Mouse (Mus musculus): ENCODE measurements around the gene Nfyc. TPM values are rescaled to one million over a fixed set of nuclear protein-coding genes. Genes with fewer than 3 reads are reported as not detected.

The Nfyc gene
- total RNA-seq, 1 experiment from 2014 or later = 91.5 TPM

- ATAC-seq (ENCODE audit: extremely low read depth, insufficient number of reproducible peaks, low FRiP score, poor library complexity, severe bottlenecking) = no peak
Measured at GRCm38 (mm10) chr4:120830767-120831166, 605 bp downstream of the Nfyc start.

DNA sequence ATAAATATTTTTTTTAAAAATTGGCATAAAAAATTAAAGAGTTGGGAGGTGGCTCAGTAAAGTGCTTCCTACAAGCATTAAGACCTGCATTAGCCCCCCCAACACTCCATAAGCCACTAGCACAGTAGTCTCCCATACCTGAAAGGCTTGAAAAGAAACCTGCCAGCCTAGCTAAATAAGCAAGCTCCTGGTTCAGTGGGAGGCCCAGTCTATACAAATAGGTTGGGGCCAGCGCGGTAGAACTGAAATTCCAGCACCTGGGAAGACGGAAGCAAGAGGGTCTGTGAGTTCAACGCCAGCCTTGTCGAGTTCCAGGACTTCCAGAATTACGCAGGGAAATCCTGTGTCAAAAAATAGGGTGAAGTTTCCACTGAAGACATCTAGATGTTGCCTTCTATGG is 5.0 kb downstream of the Nfyc start:
- ATAC-seq (ENCODE audit: extremely low read depth, insufficient number of reproducible peaks, low FRiP score, poor library complexity, severe bottlenecking) = no peak

DNA sequence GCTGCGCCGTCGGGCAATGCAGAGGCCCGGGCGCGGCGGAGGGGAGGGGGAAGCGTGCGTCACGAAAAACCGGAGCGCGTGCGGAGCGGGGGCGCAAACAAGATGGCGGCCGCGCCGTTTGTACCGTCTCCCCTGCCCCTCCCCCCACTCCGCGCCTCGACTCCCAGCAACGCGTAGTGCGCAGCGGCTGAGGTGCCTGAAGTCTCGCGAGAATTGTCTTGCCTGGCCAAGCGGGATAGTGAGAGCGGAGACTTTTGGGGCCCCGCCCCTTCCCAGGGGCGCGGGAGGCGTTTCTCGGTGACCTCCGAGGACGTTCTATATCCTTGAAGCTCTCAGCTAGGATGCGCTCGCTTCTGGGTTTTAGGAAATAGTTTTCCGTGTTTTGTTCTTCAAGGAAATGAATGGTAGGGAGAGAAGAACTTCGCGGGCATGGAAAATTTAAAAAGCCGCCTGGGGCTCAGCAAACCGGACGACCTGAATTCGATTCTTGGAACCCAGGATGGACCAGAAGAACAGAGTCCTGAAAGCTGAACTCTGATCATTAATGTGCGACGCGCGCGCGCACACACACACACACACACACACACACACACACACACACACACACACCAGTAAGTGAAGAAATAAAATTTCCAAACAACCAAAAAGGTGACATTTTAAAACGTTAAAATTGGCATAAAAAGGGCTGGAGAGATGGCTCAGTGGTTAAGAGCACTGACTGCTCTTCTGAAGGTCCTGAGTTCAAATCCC is 5.6 kb downstream of the Nfyc start:
- ATAC-seq (ENCODE audit: extremely low read depth, insufficient number of reproducible peaks, low FRiP score, poor library complexity, severe bottlenecking) = peak; percentile 95

DNA sequence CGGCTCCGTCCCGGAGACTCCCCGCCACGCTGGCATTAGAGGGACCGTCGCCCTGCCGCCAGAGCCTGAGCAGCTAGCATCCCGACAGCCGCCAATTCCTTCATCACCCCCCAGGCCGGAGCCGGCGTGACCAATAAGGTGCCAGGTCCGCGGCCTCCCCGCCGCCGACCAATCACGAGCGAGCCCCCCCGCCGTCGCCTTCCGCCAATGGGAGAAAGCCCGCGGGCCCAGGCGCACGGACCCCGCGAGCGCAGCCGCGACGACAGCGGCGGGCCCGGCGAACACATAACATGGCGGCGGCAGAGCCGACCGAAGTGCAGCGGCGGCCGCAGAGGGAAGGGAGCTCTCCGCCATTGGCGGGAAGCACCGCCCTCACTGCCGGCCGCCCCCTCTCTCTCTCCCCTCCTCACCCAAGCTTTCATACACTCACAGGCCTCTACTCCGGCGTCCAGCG is 6.2 kb downstream of the Nfyc start:
- ATAC-seq (ENCODE audit: extremely low read depth, insufficient number of reproducible peaks, low FRiP score, poor library complexity, severe bottlenecking) = peak; percentile 55

GRCm38 (mm10) chr4:120822191-120822911 is 9.0 kb downstream of the Nfyc start:
- no peak for ATAC-seq (ENCODE audit: extremely low read depth, insufficient number of reproducible peaks, low FRiP score, poor library complexity, severe bottlenecking)

DNA sequence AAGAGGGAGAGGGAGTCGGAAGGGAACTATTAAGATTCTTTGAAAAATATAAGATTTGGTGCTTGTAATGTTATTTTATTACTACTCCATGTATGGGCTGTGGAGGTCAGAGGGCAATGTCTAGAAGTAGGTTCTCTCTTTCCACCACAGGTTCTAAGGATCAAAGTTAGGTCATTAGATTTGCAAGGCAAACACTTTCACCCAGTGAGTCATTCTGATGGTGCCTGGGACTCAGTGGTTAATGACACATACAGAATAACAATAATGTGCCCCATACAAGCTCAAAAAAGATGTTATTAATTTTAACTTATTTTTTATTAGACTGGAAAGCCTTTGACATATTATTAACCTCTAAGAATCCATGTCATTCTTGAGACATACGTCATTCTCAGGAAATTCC is 11.5 kb downstream of the Nfyc start:
- no peak for ATAC-seq (ENCODE audit: extremely low read depth, insufficient number of reproducible peaks, low FRiP score, poor library complexity, severe bottlenecking)

- ATAC-seq (ENCODE audit: extremely low read depth, insufficient number of reproducible peaks, low FRiP score, poor library complexity, severe bottlenecking) = no peak
Measured at GRCm38 (mm10) chr4:120819296-120819695, 12.1 kb downstream of the Nfyc start.

DNA sequence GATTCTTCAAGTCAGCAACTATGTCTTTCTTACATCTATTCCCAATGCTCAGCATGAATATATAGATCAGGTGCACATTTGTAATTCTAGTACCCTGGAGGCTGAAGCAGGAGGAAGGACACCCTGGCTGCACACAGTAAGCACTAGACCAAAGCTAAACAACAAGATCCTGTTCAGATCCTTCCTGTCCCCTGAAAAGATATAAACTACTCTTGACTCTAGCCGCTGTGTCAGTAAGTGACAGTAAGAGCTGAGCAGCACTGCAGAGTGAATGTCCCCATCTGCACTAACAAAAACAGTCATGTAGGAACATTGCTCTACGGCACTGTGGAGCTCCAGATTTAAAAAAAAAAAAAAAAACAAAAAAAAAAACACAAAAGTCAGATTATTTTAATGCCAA is 13.4 kb downstream of the Nfyc start:
- no peak for ATAC-seq (ENCODE audit: extremely low read depth, insufficient number of reproducible peaks, low FRiP score, poor library complexity, severe bottlenecking)

DNA sequence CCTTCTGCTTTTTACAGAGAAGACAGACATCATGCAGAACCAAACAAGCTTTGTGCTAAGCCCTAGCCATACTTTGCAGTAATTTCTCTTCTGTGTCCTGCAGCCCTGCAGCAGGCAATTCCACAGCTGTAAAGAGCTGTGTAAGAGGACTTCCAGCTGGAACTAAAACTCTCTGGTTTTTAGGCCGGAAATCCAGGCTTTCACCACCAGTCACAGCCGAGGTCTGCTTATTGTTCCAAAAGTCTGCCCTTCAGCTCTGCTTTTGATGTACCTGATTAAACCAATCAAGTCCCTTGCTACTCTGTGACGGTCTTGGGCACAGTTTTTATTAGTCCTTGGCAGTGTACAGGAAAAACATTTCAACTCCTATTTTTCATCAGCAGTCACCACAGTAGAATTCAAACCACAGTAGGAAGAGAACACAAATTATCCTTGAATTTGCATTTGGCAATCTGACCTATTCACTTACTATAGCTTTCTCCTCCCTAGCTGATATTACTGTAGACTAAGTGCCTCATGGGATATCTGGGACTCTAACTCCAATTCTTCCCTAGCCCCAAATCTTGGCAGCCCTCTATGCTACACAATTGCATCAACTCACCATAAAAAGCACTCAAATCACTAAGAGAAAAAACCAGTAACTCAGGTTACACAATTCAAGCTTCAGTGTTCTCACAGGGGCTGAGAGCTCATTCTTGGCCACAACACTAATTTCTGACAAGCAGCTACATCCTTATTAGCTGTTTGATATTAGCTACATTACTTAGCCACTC is 14.2 kb downstream of the Nfyc start:
- no peak for ATAC-seq (ENCODE audit: extremely low read depth, insufficient number of reproducible peaks, low FRiP score, poor library complexity, severe bottlenecking)

- peak; percentile 99 for ATAC-seq (ENCODE audit: extremely low read depth, insufficient number of reproducible peaks, low FRiP score, poor library complexity, severe bottlenecking)
Measured at GRCm38 (mm10) chr4:120815622-120816334, 15.6 kb downstream of the Nfyc start.

- no peak for ATAC-seq (ENCODE audit: extremely low read depth, insufficient number of reproducible peaks, low FRiP score, poor library complexity, severe bottlenecking)
Measured at GRCm38 (mm10) chr4:120815163-120815562, 16.2 kb downstream of the Nfyc start.

DNA sequence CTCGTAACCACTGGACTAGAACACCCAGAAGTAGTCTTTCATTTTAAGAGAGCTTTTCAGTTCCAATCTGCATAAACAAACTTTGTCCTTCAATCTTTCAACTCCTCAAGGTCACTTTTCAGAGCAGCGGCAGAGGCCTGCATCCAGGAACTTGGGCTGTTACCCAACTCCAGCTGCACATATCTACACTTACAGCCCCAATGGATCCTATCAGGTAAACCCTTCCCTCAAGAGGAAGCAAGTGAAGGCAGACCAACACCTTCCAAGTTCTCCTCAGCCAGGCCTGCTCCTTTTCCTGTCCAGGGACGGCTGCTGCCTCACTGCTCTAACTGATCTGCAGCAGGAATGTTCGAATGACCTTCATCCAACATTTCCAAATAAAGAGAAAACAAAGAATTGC is 17.2 kb downstream of the Nfyc start:
- ATAC-seq (ENCODE audit: extremely low read depth, insufficient number of reproducible peaks, low FRiP score, poor library complexity, severe bottlenecking) = no peak

GRCm38 (mm10) chr4:120813762-120814161 is 17.6 kb downstream of the Nfyc start:
- ATAC-seq (ENCODE audit: extremely low read depth, insufficient number of reproducible peaks, low FRiP score, poor library complexity, severe bottlenecking) = no peak

- no peak for ATAC-seq (ENCODE audit: extremely low read depth, insufficient number of reproducible peaks, low FRiP score, poor library complexity, severe bottlenecking)
Measured at GRCm38 (mm10) chr4:120805816-120806215, 25.6 kb downstream of the Nfyc start.

- ATAC-seq (ENCODE audit: extremely low read depth, insufficient number of reproducible peaks, low FRiP score, poor library complexity, severe bottlenecking) = peak; percentile 64
Measured at GRCm38 (mm10) chr4:120801446-120801845, 29.9 kb downstream of the Nfyc start.

DNA sequence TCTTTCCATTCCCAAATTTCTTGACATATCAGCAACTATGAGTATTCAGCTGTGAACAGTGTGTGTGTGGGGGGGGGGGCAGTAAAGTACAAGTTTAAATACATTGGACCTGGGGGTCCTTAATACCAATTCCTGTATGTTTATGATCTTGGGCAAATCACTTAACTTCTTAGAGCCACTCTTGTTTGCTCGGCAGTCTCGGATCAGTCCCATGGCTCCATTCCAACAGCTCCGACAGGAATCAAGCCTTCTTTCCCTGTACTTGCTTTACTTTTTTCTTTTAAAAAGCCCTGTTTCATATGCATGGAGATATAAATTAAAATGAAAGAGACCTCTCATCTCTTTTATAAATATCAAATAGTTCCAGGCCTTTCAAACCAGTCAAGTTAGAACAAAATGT is 30.7 kb downstream of the Nfyc start:
- no peak for ATAC-seq (ENCODE audit: extremely low read depth, insufficient number of reproducible peaks, low FRiP score, poor library complexity, severe bottlenecking)

- ATAC-seq (ENCODE audit: extremely low read depth, insufficient number of reproducible peaks, low FRiP score, poor library complexity, severe bottlenecking) = no peak
Measured at GRCm38 (mm10) chr4:120799680-120800166, 31.6 kb downstream of the Nfyc start.

DNA sequence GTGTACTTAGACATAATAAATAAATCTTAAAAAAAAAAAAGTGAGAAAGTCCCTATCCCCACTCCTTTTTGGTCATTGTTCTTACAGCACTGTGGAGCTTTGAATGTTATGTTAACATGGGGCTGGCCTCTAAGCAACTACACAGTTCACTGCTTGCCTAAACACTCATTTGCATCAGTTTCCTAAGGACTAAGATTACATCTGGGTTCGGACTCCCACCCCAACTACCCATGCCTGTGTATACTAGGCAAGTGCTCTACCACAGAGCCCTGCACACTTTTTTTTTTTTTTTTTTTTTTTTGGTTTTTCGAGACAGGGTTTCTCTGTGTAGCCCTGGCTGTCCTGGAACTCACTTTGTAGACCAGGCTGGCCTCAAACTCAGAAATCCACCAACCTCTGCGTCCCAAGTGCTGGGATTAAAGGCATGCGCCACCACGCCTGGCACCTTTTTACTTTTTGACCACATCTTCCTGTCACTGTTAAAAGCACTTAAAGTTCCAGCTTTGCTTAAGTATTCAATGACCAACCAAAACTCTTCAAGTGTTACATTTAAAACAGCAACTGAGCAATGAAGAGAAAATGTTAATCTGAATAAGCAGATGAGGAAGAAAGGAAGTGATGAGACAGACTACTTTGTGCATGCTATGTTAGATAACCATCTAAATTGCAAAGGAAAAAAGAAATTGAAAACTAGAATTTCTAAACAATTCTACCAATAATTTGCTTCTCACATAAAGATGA is 33.2 kb downstream of the Nfyc start:
- peak; percentile 74 for ATAC-seq (ENCODE audit: extremely low read depth, insufficient number of reproducible peaks, low FRiP score, poor library complexity, severe bottlenecking)

All from neutrophil, adult 5-6 weeks (primary cell).